Mouse (Mus musculus) thymus, adult 2 months (tissue): ENCODE results near the gene Cdk5.
A peak's percentile ranks its signal among the peaks of the same experiment; 100 is the strongest.

ENCODE experiments used
- CTCF ChIP-seq: fragments of 200-500 bp; IDR thresholded peaks from 2 replicates; pipeline ENCODE4 v1.5.1; 2012; ENCODE audit warnings: mild to moderate bottlenecking, control low read depth, low read length, moderate library complexity, borderline replicate concordance; ENCODE audit not compliant: control insufficient read depth, poor library complexity, insufficient read depth; ENCODE audit errors: extremely low read depth
- POLR2A ChIP-seq: fragments of 200-500 bp; IDR thresholded peaks from 2 replicates; pipeline ENCODE4 v1.6.1; 2012; ENCODE audit warnings: mild to moderate bottlenecking, low read length, control low read depth, moderate library complexity; ENCODE audit not compliant: control insufficient read depth, poor library complexity, insufficient read depth; ENCODE audit errors: extremely low read depth

- TF ChIP-seq CTCF (no peak), POLR2A (0 out of 2 replicates have a peak, but pooled peaks have one; percentile 31)
Measured at GRCm38 (mm10) chr5:24447624-24448298, 24.4 kb upstream of the Cdk5 start, which contains the start of gene Tmub1.
